Comparison of ENCODE assay signal across 8 mouse cellular contexts in genomic region chr3:45376501-45377390, GRCm38 (mm10). TPM values are rescaled to one million over a fixed set of nuclear protein-coding genes. Genes with fewer than 3 reads are reported as not detected.
A peak's percentile ranks its signal among the peaks of the same experiment; 100 is the strongest.
DNase-seq lines count a peak whose midpoint lies in the region; ATAC-seq and TF ChIP-seq lines count a peak whose summit lies in the region.

No protein-coding gene starts in this region.

- peak overlapping the region; percentile 48 for H3K4me3 ChIP-seq in kidney, postnatal 0 days (replicated peaks; ENCODE audit: low read depth, low read length)
- peak overlapping the region; percentile 60 for H3K4me3 ChIP-seq in stomach, embryonic 14.5 days (ENCODE audit: low read depth, low read length)

- H3K27me3 ChIP-seq in kidney, postnatal 0 days (ENCODE audit: insufficient read depth, low read length) = peaks cover 33% of the 10 kb centered on the region
- no peaks in the 10 kb centered on the region for H3K27me3 ChIP-seq in stomach, embryonic 14.5 days (ENCODE audit: control insufficient read depth, insufficient read depth, low read length)

- DNase-seq in layer of hippocampus, postnatal 10 days (ENCODE audit: low spot score in 2 of 2) = peak; percentile 50 to 65
- no peak for DNase-seq in layer of hippocampus, adult 11-12 months (ENCODE audit: low spot score)
- DNase-seq in cerebellum, adult 9-11 months = peak; percentile 46
- peak; percentile 38 for DNase-seq in gastrocnemius, postnatal 10 days
- no peak for DNase-seq in kidney, postnatal 0 days (ENCODE audit: low spot score)
- peak; percentile 7 to 21 for DNase-seq in lung, postnatal 4 days

- no peaks in the 10 kb centered on the region for H3K36me3 ChIP-seq in kidney, postnatal 0 days (ENCODE audit: insufficient read depth, low read length)
- no peaks in the 10 kb centered on the region for H3K36me3 ChIP-seq in stomach, embryonic 14.5 days (ENCODE audit: control insufficient read depth, insufficient read depth, low read length)

- peak overlapping the region; percentile 95 for H3K4me2 ChIP-seq in kidney, postnatal 0 days (ENCODE audit: low read length)
- peak overlapping the region; percentile 97 for H3K4me2 ChIP-seq in stomach, embryonic 14.5 days (replicated peaks; ENCODE audit: low read depth, low read length)

- H3K4me1 ChIP-seq in kidney, postnatal 0 days (replicated peaks; ENCODE audit: insufficient read depth, low read length) = peaks cover 28% of the 10 kb centered on the region
- H3K4me1 ChIP-seq in stomach, embryonic 14.5 days (ENCODE audit: control insufficient read depth, insufficient read depth, low read length) = 0 out of 2 replicates have a peak, but pooled peaks cover 3% of the 10 kb centered on the region

- H3K9ac ChIP-seq in kidney, postnatal 0 days (ENCODE audit: low read depth, low read length) = 0 out of 2 replicates have a peak overlapping the region, but pooled peaks have one; percentile 8
- H3K9ac ChIP-seq in stomach, embryonic 14.5 days (replicated peaks; ENCODE audit: low read depth, low read length) = peak overlapping the region; percentile 38; the same call in 1 of the 2 replicates

- under 1% methylated on average over 59 of the region's 59 CpGs for WGBS in kidney, postnatal 0 days
- under 1% methylated on average over 59 of the region's 59 CpGs for WGBS in stomach, embryonic 14.5 days

- no peak for TF ChIP-seq CTCF in kidney, postnatal 0 days (IDR thresholded peaks at IDR 0.05; ENCODE audit: low read depth)

- no peak overlapping the region for H3K27ac ChIP-seq in kidney, postnatal 0 days
- H3K27ac ChIP-seq in stomach, embryonic 14.5 days (ENCODE audit: low read length) = no peak overlapping the region

- ATAC-seq in kidney, postnatal 0 days (replicated peaks; ENCODE audit: low FRiP score, low read depth) = no peak
- no peak for ATAC-seq in stomach, embryonic 14.5 days (ENCODE audit: insufficient number of reproducible peaks, insufficient read depth, low FRiP score, low read depth)
- ATAC-seq in inflammation-experienced regulatory T-cells, adult 6 months = no peak

- no peaks in the 10 kb centered on the region for H3K9me3 ChIP-seq in kidney, postnatal 0 days (replicated peaks; ENCODE audit: low read length)
- no peaks in the 10 kb centered on the region for H3K9me3 ChIP-seq in stomach, embryonic 14.5 days (ENCODE audit: control insufficient read depth, low read depth, low read length)

RNA-seq across cellular contexts. Expression of gene Pcdh10, which starts 1.5 kb away (rescaled TPM):
- total RNA-seq in layer of hippocampus, postnatal 10 days (2021) = 100 to 1,000 TPM; 113 to 132 TPM
- 1 to 10 TPM in 1 of 2 experiments, under 1 TPM in 1; 0.85 to 1.3 TPM for total RNA-seq in gastrocnemius, postnatal 10 days (2021)
- polyA plus RNA-seq in kidney, postnatal 0 days (2015; fragmentation: Nextera tagmentation; extraction: Ambion mirVana) = 0.14 and 0.22 TPM in 2 replicates
- 2.8 and 4.2 TPM in 2 replicates for polyA plus RNA-seq in stomach, embryonic 14.5 days (2014; fragmentation: Nextera tagmentation; extraction: Ambion mirVana)
- polyA plus RNA-seq in inflammation-experienced regulatory T-cells, adult 6 months (2017; shearing (Covaris generic)) = under 1 TPM in 1 of 3 experiments, not detected in 2; 0.11 TPM

Comparison
In these comparisons a context has a peak if more than half of its experiments do, and no peak if none do; other contexts are left out.
1. DNase-seq: peak in layer of hippocampus, postnatal 10 days (2 of 2), cerebellum, adult 9-11 months (single experiment), gastrocnemius, postnatal 10 days (single experiment) and lung, postnatal 4 days (2 of 2); none in layer of hippocampus, adult 11-12 months (single experiment) and kidney, postnatal 0 days (single experiment).